Mouse (Mus musculus) kidney, adult 9 months (tissue): ENCODE data around the gene Ltbp1.

ENCODE experiments used
- DNase-seq: peaks from one replicate; pipeline ENCODE4 v3.0.0; 2022

The Ltbp1 gene

GRCm38 (mm10) chr17:75244148-75244547, 238.8 kb downstream of the Ltbp1 start:
- DNase-seq: no peak

GRCm38 (mm10) chr17:75245085-75245484, 239.7 kb downstream of the Ltbp1 start:
- DNase-seq: no peak

- no peak for DNase-seq
Measured at GRCm38 (mm10) chr17:75248632-75249031, 243.3 kb downstream of the Ltbp1 start.

GRCm38 (mm10) chr17:75250571-75250970, 245.2 kb downstream of the Ltbp1 start:
- DNase-seq: no peak

- no peak for DNase-seq
Measured at GRCm38 (mm10) chr17:75251094-75251493, 245.7 kb downstream of the Ltbp1 start.

- DNase-seq: no peak
Measured at GRCm38 (mm10) chr17:75252540-75252939, 247.2 kb downstream of the Ltbp1 start.

GRCm38 (mm10) chr17:75254909-75255308, 249.5 kb downstream of the Ltbp1 start:
- DNase-seq: no peak

- no peak for DNase-seq
Measured at GRCm38 (mm10) chr17:75255967-75256366, 250.6 kb downstream of the Ltbp1 start.

GRCm38 (mm10) chr17:75258427-75258826, 253.1 kb downstream of the Ltbp1 start:
- no peak for DNase-seq

GRCm38 (mm10) chr17:75263336-75263990, 258.1 kb downstream of the Ltbp1 start:
- DNase-seq: peak; percentile 9

GRCm38 (mm10) chr17:75268506-75268905, 263.1 kb downstream of the Ltbp1 start:
- no peak for DNase-seq

- DNase-seq: no peak
Measured at GRCm38 (mm10) chr17:75272446-75272845, 267.1 kb downstream of the Ltbp1 start.

- DNase-seq: no peak
Measured at GRCm38 (mm10) chr17:75273272-75273671, 267.9 kb downstream of the Ltbp1 start.

GRCm38 (mm10) chr17:75275302-75275701, 269.9 kb downstream of the Ltbp1 start:
- DNase-seq: no peak

GRCm38 (mm10) chr17:75278106-75278505, 272.7 kb downstream of the Ltbp1 start:
- no peak for DNase-seq

GRCm38 (mm10) chr17:75278561-75278960, 273.2 kb downstream of the Ltbp1 start:
- peak; percentile 66 for DNase-seq

- DNase-seq: no peak
Measured at GRCm38 (mm10) chr17:75281345-75281744, 276.0 kb downstream of the Ltbp1 start.

- DNase-seq: peak; percentile 12
Measured at GRCm38 (mm10) chr17:75284876-75285708, 279.7 kb downstream of the Ltbp1 start.

GRCm38 (mm10) chr17:75292986-75293385, 287.6 kb downstream of the Ltbp1 start:
- DNase-seq: peak; percentile 52

GRCm38 (mm10) chr17:75293725-75294124, 288.4 kb downstream of the Ltbp1 start:
- peak; percentile 11 for DNase-seq

GRCm38 (mm10) chr17:75300908-75301307, 295.5 kb downstream of the Ltbp1 start:
- DNase-seq: no peak

GRCm38 (mm10) chr17:75304807-75305420, 299.5 kb downstream of the Ltbp1 start:
- DNase-seq: no peak

GRCm38 (mm10) chr17:75305714-75306113, 300.3 kb downstream of the Ltbp1 start:
- no peak for DNase-seq
